Mouse (Mus musculus) stomach, postnatal 0 days (tissue): Measurements from ENCODE around the gene Kif2a.

Experiments used
- CTCF ChIP-seq: IDR thresholded peaks from 2 replicates; pipeline ENCODE4 v1.5.1; 2016; ENCODE audit warnings: antibody characterized with exemption, low read depth, mild to moderate bottlenecking, moderate library complexity
- EP300 ChIP-seq: optimal IDR thresholded peaks from 2 replicates; pipeline ENCODE3; 2016; ENCODE audit warnings: antibody characterized with exemption

DNA sequence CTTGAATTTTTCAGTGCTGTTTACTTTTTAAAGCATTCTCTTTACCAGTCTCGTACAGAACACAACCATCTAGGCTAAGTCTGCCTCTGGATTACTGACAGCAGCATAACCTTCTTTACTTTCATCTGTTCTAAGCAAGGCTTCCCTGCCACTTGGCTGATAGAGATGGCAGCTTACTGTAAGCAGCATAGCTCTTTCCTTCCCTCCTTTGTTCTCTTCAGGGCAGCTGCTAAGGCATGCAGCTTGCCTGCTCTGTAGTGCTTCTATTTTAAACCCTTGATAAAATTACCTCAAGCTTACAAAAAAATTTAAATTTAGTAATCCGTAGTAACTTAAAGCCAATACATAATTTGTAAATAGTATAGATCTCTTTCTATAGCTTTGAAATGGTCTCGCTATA lies 67.0 kb downstream of the Kif2a start:
- no peak for TF ChIP-seq CTCF
- no peak for TF ChIP-seq EP300
